Mouse (Mus musculus): Measurements from ENCODE around the gene Itpr1.

DNA sequence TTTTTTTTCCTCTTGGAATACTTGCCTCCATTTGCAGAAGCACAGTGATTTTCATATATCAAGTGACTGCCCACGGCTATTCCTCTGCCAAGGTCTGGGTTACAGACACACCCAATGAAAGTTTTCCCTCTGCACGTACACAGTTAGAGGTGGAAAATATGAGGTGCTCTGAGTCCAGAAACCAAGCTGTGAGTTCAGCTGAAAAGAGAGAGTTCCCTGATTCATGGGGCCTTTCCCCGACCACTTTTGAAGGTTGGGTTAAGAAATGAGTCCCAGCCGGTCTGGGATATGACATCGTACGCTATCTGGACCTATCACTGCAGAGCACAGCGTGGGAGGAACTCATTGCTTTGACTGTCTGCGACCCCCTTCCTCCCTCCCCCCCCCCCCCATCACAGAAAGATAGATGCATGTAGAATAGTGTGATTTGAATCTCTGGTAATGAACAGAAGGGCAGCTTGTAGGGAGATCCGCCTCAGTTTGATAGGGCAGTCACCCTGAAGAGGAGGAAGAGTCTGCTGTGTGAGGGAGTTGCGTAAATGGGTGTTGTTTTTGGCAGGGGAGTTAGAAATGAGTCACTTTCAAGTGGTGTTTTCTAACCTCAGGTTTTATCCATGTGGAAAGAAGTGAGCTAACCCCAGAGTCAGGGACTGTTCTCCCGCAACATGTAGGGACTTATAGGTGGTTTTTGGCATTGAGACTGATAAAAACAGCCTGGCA, 235.3 kb downstream of the Itpr1 start:
- TF ChIP-seq CTCF (IDR thresholded peaks at IDR 0.05; ENCODE audit: low read depth, low read length) (no peak), POLR2A (IDR thresholded peaks at IDR 0.05; ENCODE audit: extremely low read depth, insufficient read depth, low read length) (no peak)
